Mouse (Mus musculus) kidney, postnatal 10 days (tissue): Measurements from ENCODE around the gene Stox2.

Experiments
- DNase-seq: peaks from one replicate; pipeline ENCODE4 v3.0.0; 2021; ENCODE audit warnings: mixed read lengths

The Stox2 gene

GRCm38 (mm10) chr8:47241421-47242078 is 204.6 kb downstream of the Stox2 start:
- no peak for DNase-seq

- DNase-seq, result no peak
These were observed 205.3 kb downstream of the Stox2 start for GRCm38 (mm10) chr8:47240871-47241270.

- no peak for DNase-seq
These were observed 205.9 kb downstream of the Stox2 start for GRCm38 (mm10) chr8:47240266-47240665.

- DNase-seq, result no peak
These were observed 214.1 kb downstream of the Stox2 start for GRCm38 (mm10) chr8:47232081-47232480.

- no peak for DNase-seq
These were observed 216.1 kb downstream of the Stox2 start for GRCm38 (mm10) chr8:47230057-47230456.

- no peak for DNase-seq
These were observed 224.3 kb downstream of the Stox2 start for GRCm38 (mm10) chr8:47221851-47222250.

- DNase-seq, result no peak
These were observed 225.0 kb downstream of the Stox2 start for GRCm38 (mm10) chr8:47221191-47221590.

GRCm38 (mm10) chr8:47220390-47220789 is 225.8 kb downstream of the Stox2 start:
- DNase-seq, result no peak

GRCm38 (mm10) chr8:47218536-47218935 is 227.6 kb downstream of the Stox2 start:
- DNase-seq, result no peak

- no peak for DNase-seq
These were observed 228.1 kb downstream of the Stox2 start for GRCm38 (mm10) chr8:47218021-47218420.

- DNase-seq, result no peak
These were observed 234.0 kb downstream of the Stox2 start for GRCm38 (mm10) chr8:47212124-47212523.

- DNase-seq, result no peak
These were observed 234.9 kb downstream of the Stox2 start for GRCm38 (mm10) chr8:47211226-47211625.

- DNase-seq, result no peak
These were observed 237.9 kb downstream of the Stox2 start for GRCm38 (mm10) chr8:47208246-47208645.

GRCm38 (mm10) chr8:47206640-47207237 is 239.4 kb downstream of the Stox2 start:
- no peak for DNase-seq

- DNase-seq, result no peak
These were observed 240.7 kb downstream of the Stox2 start for GRCm38 (mm10) chr8:47205472-47205871.

GRCm38 (mm10) chr8:47196391-47196790 is 249.8 kb downstream of the Stox2 start:
- no peak for DNase-seq

- no peak for DNase-seq
These were observed 252.7 kb downstream of the Stox2 start for GRCm38 (mm10) chr8:47193321-47193996.

- no peak for DNase-seq
These were observed 254.5 kb downstream of the Stox2 start for GRCm38 (mm10) chr8:47191444-47192365.

- DNase-seq, result no peak
These were observed 260.8 kb downstream of the Stox2 start for GRCm38 (mm10) chr8:47185396-47185795.

GRCm38 (mm10) chr8:47182771-47183558 is 263.2 kb downstream of the Stox2 start:
- no peak for DNase-seq

- DNase-seq, result no peak
These were observed 263.9 kb downstream of the Stox2 start for GRCm38 (mm10) chr8:47182292-47182691.

GRCm38 (mm10) chr8:47181032-47181698 is 265.0 kb downstream of the Stox2 start:
- DNase-seq, result no peak
